Mouse (Mus musculus): ENCODE results near the gene Nr6a1.

The Nr6a1 gene

GRCm38 (mm10) chr2:38782731-38783130 lies 144.8 kb downstream of the Nr6a1 start:
- DNase-seq (ENCODE audit: low read depth): no peak

GRCm38 (mm10) chr2:38781945-38782720 lies 145.4 kb downstream of the Nr6a1 start:
- DNase-seq (ENCODE audit: low read depth): no peak

- DNase-seq (ENCODE audit: low read depth): no peak
These were observed 147.5 kb downstream of the Nr6a1 start for GRCm38 (mm10) chr2:38779939-38780338.

GRCm38 (mm10) chr2:38777326-38777725 lies 150.2 kb downstream of the Nr6a1 start:
- no peak for DNase-seq (ENCODE audit: low read depth)

GRCm38 (mm10) chr2:38774936-38775335 lies 152.6 kb downstream of the Nr6a1 start:
- DNase-seq (ENCODE audit: low read depth): no peak

GRCm38 (mm10) chr2:38771478-38771797 lies 156.1 kb downstream of the Nr6a1 start:
- no peak for DNase-seq (ENCODE audit: low read depth)

- no peak for DNase-seq (ENCODE audit: low read depth)
These were observed 156.6 kb downstream of the Nr6a1 start for GRCm38 (mm10) chr2:38770772-38771477.

- DNase-seq (ENCODE audit: low read depth): no peak
These were observed 160.1 kb downstream of the Nr6a1 start for GRCm38 (mm10) chr2:38767177-38767931.

- no peak for DNase-seq (ENCODE audit: low read depth)
These were observed 187.6 kb downstream of the Nr6a1 start for GRCm38 (mm10) chr2:38739847-38740246.

GRCm38 (mm10) chr2:38739410-38739809 lies 188.1 kb downstream of the Nr6a1 start:
- DNase-seq (ENCODE audit: low read depth): peak; percentile 56

GRCm38 (mm10) chr2:38738601-38739301 lies 188.7 kb downstream of the Nr6a1 start:
- DNase-seq (ENCODE audit: low read depth): no peak

- no peak for DNase-seq (ENCODE audit: low read depth)
These were observed 191.7 kb downstream of the Nr6a1 start for GRCm38 (mm10) chr2:38735740-38736139.

- no peak for DNase-seq (ENCODE audit: low read depth)
These were observed 192.8 kb downstream of the Nr6a1 start for GRCm38 (mm10) chr2:38734721-38735120.

GRCm38 (mm10) chr2:38730331-38730827 lies 197.1 kb downstream of the Nr6a1 start:
- no peak for DNase-seq (ENCODE audit: low read depth)

- no peak for DNase-seq (ENCODE audit: low read depth)
These were observed 202.1 kb downstream of the Nr6a1 start for GRCm38 (mm10) chr2:38725427-38725826.

- no peak for DNase-seq (ENCODE audit: low read depth)
These were observed 204.1 kb downstream of the Nr6a1 start for GRCm38 (mm10) chr2:38723378-38723777.

- no peak for DNase-seq (ENCODE audit: low read depth)
These were observed 205.4 kb downstream of the Nr6a1 start for GRCm38 (mm10) chr2:38722076-38722475.

GRCm38 (mm10) chr2:38720661-38721060 lies 206.8 kb downstream of the Nr6a1 start:
- no peak for DNase-seq (ENCODE audit: low read depth)

GRCm38 (mm10) chr2:38719354-38719753 lies 208.1 kb downstream of the Nr6a1 start:
- DNase-seq (ENCODE audit: low read depth): no peak

- DNase-seq (ENCODE audit: low read depth): no peak
These were observed 208.8 kb downstream of the Nr6a1 start for GRCm38 (mm10) chr2:38718676-38719075.

- DNase-seq (ENCODE audit: low read depth): no peak
These were observed 210.1 kb downstream of the Nr6a1 start for GRCm38 (mm10) chr2:38717436-38717835.

- no peak for DNase-seq (ENCODE audit: low read depth)
These were observed 213.2 kb downstream of the Nr6a1 start, which contains the start of gene Nr5a1 for GRCm38 (mm10) chr2:38714324-38714723. Nr5a1 (minus strand) TSS chr2:38714542.

Data from c-Kit-positive CD71-negative TER-119-negative erythroid progenitor cells, embryonic 14.5 days (primary cell).